Comparison of ENCODE assay signal across 8 mouse cellular contexts in the genomic region with DNA sequence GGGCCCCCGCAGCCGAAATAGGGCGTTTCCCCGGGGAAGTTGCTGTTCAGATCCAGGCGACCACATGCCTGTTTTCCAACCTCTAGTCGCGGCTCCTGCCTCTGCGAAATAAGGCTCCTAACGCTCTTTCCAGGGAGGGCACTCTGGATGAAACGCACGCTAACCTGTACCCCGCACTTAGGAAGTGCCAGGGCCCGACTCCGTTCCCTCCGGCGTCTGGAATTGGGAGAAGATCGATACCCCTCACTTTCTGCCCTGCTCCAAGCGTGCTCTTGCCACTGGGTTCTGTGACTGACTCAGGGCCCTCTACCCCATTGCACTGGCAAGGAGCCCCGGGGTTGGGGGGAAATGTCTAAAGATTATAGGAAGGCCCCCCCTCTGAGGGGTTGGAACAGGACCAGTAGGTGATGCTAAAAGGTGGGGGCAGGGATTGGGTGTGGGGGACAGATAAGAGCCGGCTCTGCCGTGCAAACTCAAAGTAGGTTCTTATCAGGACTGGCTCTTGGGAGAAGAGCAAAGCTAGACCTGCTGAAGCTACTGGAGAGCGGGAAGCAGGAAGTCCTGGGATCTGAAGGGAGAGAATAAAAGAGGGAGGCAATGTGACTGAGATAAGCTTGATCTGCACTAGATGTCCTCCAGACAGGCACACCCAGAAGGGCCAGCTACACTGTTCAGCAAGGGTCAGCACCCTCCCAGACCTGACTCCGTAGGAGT. TPM values are rescaled to one million over a fixed set of nuclear protein-coding genes. Genes with fewer than 3 reads are reported as not detected.
A peak's percentile ranks its signal among the peaks of the same experiment; 100 is the strongest.
DNase-seq lines count a peak whose midpoint lies in the region; ATAC-seq and TF ChIP-seq lines count a peak whose summit lies in the region.

No protein-coding gene starts in this region.

- peaks cover 13% of the 10 kb centered on the region; the same call in 1 of the 2 replicates for H3K27me3 ChIP-seq in heart, embryonic 12.5 days (replicated peaks)
- H3K27me3 ChIP-seq in midbrain, embryonic 10.5 days (ENCODE audit: low read depth, poor library complexity, severe bottlenecking) = peaks cover 54% of the 10 kb centered on the region
- H3K27me3 ChIP-seq in stomach, embryonic 16.5 days (ENCODE audit: control insufficient read depth, insufficient read depth, low read length) = no peaks in the 10 kb centered on the region

- DNase-seq in layer of hippocampus, adult 2 months (ENCODE audit: low spot score in 2 of 2) = peak; percentile 13 to 21
- DNase-seq in layer of hippocampus, adult 9-10 months (ENCODE audit: low spot score) = no peak
- peak; percentile 59 for DNase-seq in MEL-GATA-1-ER (ENCODE audit: extremely low read depth, low read depth)
- DNase-seq in layer of hippocampus, adult 9-11 months = peak; percentile 16
- no peak for DNase-seq in midbrain, embryonic 10.5 days (ENCODE audit: low spot score)

- under 1% methylated on average over 23 of the region's 23 CpGs for WGBS in heart, embryonic 12.5 days
- 2% methylated on average over 23 of the region's 23 CpGs for WGBS in midbrain, embryonic 10.5 days
- 3% methylated on average over 23 of the region's 23 CpGs for WGBS in stomach, embryonic 16.5 days

- H3K9me3 ChIP-seq in heart, embryonic 12.5 days (replicated peaks) = no peaks in the 10 kb centered on the region
- no peaks in the 10 kb centered on the region for H3K9me3 ChIP-seq in midbrain, embryonic 10.5 days (replicated peaks)
- H3K9me3 ChIP-seq in stomach, embryonic 16.5 days (replicated peaks; ENCODE audit: control insufficient read depth, low read length) = no peaks in the 10 kb centered on the region

- peak overlapping the region; percentile 97 for H3K4me2 ChIP-seq in heart, embryonic 12.5 days
- H3K4me2 ChIP-seq in stomach, embryonic 16.5 days (ENCODE audit: low read depth, low read length) = peak overlapping the region; percentile 99

- no peak for TF ChIP-seq CTCF in layer of hippocampus, adult 2 months (conservative IDR thresholded peaks at IDR 0.05)

- peak; percentile 26 for ATAC-seq in common myeloid progenitor, adult 5-6 weeks (replicated peaks; ENCODE audit: low read depth, poor library complexity, severe bottlenecking)
- no peak for ATAC-seq in heart, embryonic 12.5 days (ENCODE audit: insufficient number of reproducible peaks, low FRiP score)
- ATAC-seq in stomach, embryonic 16.5 days (ENCODE audit: insufficient read depth, low FRiP score) = no peak

- H3K27ac ChIP-seq in layer of hippocampus, adult 2 months = peak overlapping the region; percentile 76
- H3K27ac ChIP-seq in heart, embryonic 12.5 days (ENCODE audit: poor library complexity, severe bottlenecking) = peak overlapping the region; percentile 57
- H3K27ac ChIP-seq in midbrain, embryonic 10.5 days (replicated peaks) = peak overlapping the region; percentile 98
- peak overlapping the region; percentile 80 for H3K27ac ChIP-seq in stomach, embryonic 16.5 days (ENCODE audit: low read length)

- peak overlapping the region; percentile 77 for H3K4me3 ChIP-seq in layer of hippocampus, adult 2 months
- peak overlapping the region; percentile 97 for H3K4me3 ChIP-seq in heart, embryonic 12.5 days
- peak overlapping the region; percentile 80 for H3K4me3 ChIP-seq in midbrain, embryonic 10.5 days
- H3K4me3 ChIP-seq in stomach, embryonic 16.5 days (replicated peaks; ENCODE audit: low read length) = peak overlapping the region; percentile 73

- H3K9ac ChIP-seq in heart, embryonic 12.5 days = peak overlapping the region; percentile 80
- peak overlapping the region; percentile 87 for H3K9ac ChIP-seq in stomach, embryonic 16.5 days (ENCODE audit: low read length)

- no peaks in the 10 kb centered on the region for H3K36me3 ChIP-seq in heart, embryonic 12.5 days
- H3K36me3 ChIP-seq in midbrain, embryonic 10.5 days = 0 out of 2 replicates have a peak, but pooled peaks cover 2% of the 10 kb centered on the region
- H3K36me3 ChIP-seq in stomach, embryonic 16.5 days (ENCODE audit: control insufficient read depth, insufficient read depth, low read length) = no peaks in the 10 kb centered on the region

- H3K4me1 ChIP-seq in heart, embryonic 12.5 days (replicated peaks) = peaks cover 27% of the 10 kb centered on the region
- peaks cover 34% of the 10 kb centered on the region for H3K4me1 ChIP-seq in midbrain, embryonic 10.5 days
- H3K4me1 ChIP-seq in stomach, embryonic 16.5 days (ENCODE audit: control insufficient read depth, insufficient read depth, low read length) = peaks cover 13% of the 10 kb centered on the region

RNA-seq across cellular contexts. Expression of gene Rybp, which starts 0.9 kb away (rescaled TPM):
- 10 to 100 TPM; 51.9 to 53.9 TPM for total RNA-seq in layer of hippocampus, adult 2 months (2021)
- 25.3 and 56.1 TPM in 2 replicates for total RNA-seq in common myeloid progenitor, adult 5-6 weeks (2017)
- polyA plus RNA-seq in heart, embryonic 12.5 days (2016; fragmentation: Nextera tagmentation; extraction: Ambion mirVana) = 17.1 and 18.0 TPM in 2 replicates
- polyA plus RNA-seq in midbrain, embryonic 10.5 days (2016; fragmentation: Nextera tagmentation; extraction: Ambion mirVana) = 11.1 and 11.2 TPM in 2 replicates
- polyA plus RNA-seq in stomach, embryonic 16.5 days (2015; fragmentation: Nextera tagmentation; extraction: Ambion mirVana) = 8.9 and 10.5 TPM in 2 replicates

Comparison
In these comparisons a context has a peak if more than half of its experiments do, and no peak if none do; other contexts are left out.
1. DNase-seq: peak in layer of hippocampus, adult 2 months (2 of 2), MEL-GATA-1-ER (single experiment) and layer of hippocampus, adult 9-11 months (single experiment); none in layer of hippocampus, adult 9-10 months (single experiment) and midbrain, embryonic 10.5 days (single experiment).
2. Peak in every context shown above with its lines, with median percentiles within 50 percentile points of each other: H3K27ac ChIP-seq and H3K4me3 ChIP-seq.